Mouse (Mus musculus) G1E (cell line): ENCODE measurements around the gene Galnt2. TPM values are rescaled to one million over a fixed set of nuclear protein-coding genes. Genes with fewer than 3 reads are reported as not detected.

Experiments used
- ATAC-seq: 2 replicates; pipeline ENCODE4 v1.8.0; 2016; ENCODE audit warnings: mild to moderate bottlenecking; ENCODE audit not compliant: insufficient number of reproducible peaks, poor library complexity, low FRiP score, severe bottlenecking; ENCODE audit errors: extremely low read depth
- DNase-seq: peaks from one replicate; pipeline ENCODE4 v3.0.0; 2012; ENCODE audit warnings: low spot score
- H3K27me3 ChIP-seq: 2 replicates; pipeline ENCODE4 v1.6.1; 2012; ENCODE audit warnings: mild to moderate bottlenecking, low read length, inconsistent platforms; ENCODE audit not compliant: insufficient read depth
- H3K36me3 ChIP-seq: replicated peaks from 2 replicates; pipeline ENCODE3; 2012; ENCODE audit warnings: mild to moderate bottlenecking, inconsistent platforms
- H3K4me1 ChIP-seq: 2 replicates; pipeline ENCODE4 v1.6.1; 2012; ENCODE audit warnings: low read depth, low read length, inconsistent platforms, mixed read lengths; ENCODE audit not compliant: insufficient read depth
- H3K4me3 ChIP-seq: 2 replicates; pipeline ENCODE4 v1.5.1; 2012; ENCODE audit warnings: low read depth, mild to moderate bottlenecking, inconsistent platforms, low read length, moderate library complexity, mixed read lengths
- H3K9me3 ChIP-seq: replicated peaks from 2 replicates; pipeline ENCODE4 v1.6.1; 2012; ENCODE audit warnings: inconsistent platforms
- CTCF ChIP-seq: IDR thresholded peaks from 2 replicates; pipeline ENCODE4 v1.5.1; 2012; ENCODE audit warnings: low read depth, low read length, inconsistent platforms, mixed read lengths
- GATA1 ChIP-seq: IDR thresholded peaks from 2 replicates; pipeline ENCODE4 v1.6.1; 2012; ENCODE audit warnings: borderline replicate concordance, low read length, inconsistent platforms, mixed read lengths
- GATA2 ChIP-seq: IDR thresholded peaks from 2 replicates; pipeline ENCODE4 v1.6.1; 2012; ENCODE audit warnings: low read depth, low read length, inconsistent platforms, borderline replicate concordance
- POLR2AphosphoS5 ChIP-seq: IDR thresholded peaks from 2 replicates; pipeline ENCODE4 v1.6.1; 2012; ENCODE audit warnings: low read depth, low read length, inconsistent platforms; ENCODE audit not compliant: insufficient replicate concordance
- TAL1 ChIP-seq: conservative IDR thresholded peaks from 2 replicates; pipeline ENCODE4 v1.6.1; 2012; ENCODE audit warnings: low read depth, low read length, inconsistent platforms, mixed read lengths
- polyA plus RNA-seq: library from polyadenylated mRNA; stranded (reverse); fragments of >175 nt; gene quantifications from 2 replicates; pipeline ENCODE4 v1.2.3, GENCODE M21; 2012
- total RNA-seq, 2 experiments: library from RNA; stranded (forward) in 1 of 2; stranded (reverse) in 1 of 2; fragments of 200-1000 nt in 1 of 2; fragments of >200 nt in 1 of 2; fragmentation: Nextera tagmentation in 1 of 2; gene quantifications; 2 replicates each; pipeline ENCODE4 v1.2.3; 2014 to 2017

Gene Galnt2
- total and polyA plus RNA-seq, 3 experiments, result not detected

- Histone ChIP-seq H3K4me3 (no peak overlapping the region), H3K36me3 (no peaks in the 10 kb centered on the region), H3K4me1 (no peaks in the 10 kb centered on the region), H3K9me3 (peaks cover 65% of the 10 kb centered on the region), H3K27me3 (no peaks in the 10 kb centered on the region; the same call in 1 of the 2 replicates)
- ATAC-seq, result no peak
- no peak for TF ChIP-seq GATA1
- no peak for TF ChIP-seq TAL1
- TF ChIP-seq CTCF, result no peak
- no peak for TF ChIP-seq POLR2AphosphoS5
- no peak for TF ChIP-seq GATA2
- DNase-seq, result no peak
These were observed 85.4 kb downstream of the Galnt2 start for GRCm38 (mm10) chr8:124316466-124317136.

GRCm38 (mm10) chr8:124317191-124317682 is 86.0 kb downstream of the Galnt2 start:
- Histone ChIP-seq H3K4me1 (no peaks in the 10 kb centered on the region), H3K36me3 (no peaks in the 10 kb centered on the region), H3K27me3 (no peaks in the 10 kb centered on the region; the same call in 1 of the 2 replicates), H3K9me3 (peaks cover 62% of the 10 kb centered on the region), H3K4me3 (no peak overlapping the region)
- ATAC-seq, result no peak
- DNase-seq, result no peak
- no peak for TF ChIP-seq TAL1

- no peaks in the 10 kb centered on the region; the same call in 1 of the 2 replicates for H3K27me3 ChIP-seq
- peaks cover 64% of the 10 kb centered on the region for H3K9me3 ChIP-seq
- no peaks in the 10 kb centered on the region for H3K36me3 ChIP-seq
- H3K4me1 ChIP-seq, result no peaks in the 10 kb centered on the region
- TF ChIP-seq POLR2AphosphoS5 (no peak), GATA1 (no peak)
- no peak overlapping the region for H3K4me3 ChIP-seq
- no peak for DNase-seq
- ATAC-seq, result no peak
These were observed 86.6 kb downstream of the Galnt2 start for GRCm38 (mm10) chr8:124317821-124318220.

- Histone ChIP-seq H3K36me3 (no peaks in the 10 kb centered on the region), H3K27me3 (no peaks in the 10 kb centered on the region; the same call in 1 of the 2 replicates), H3K9me3 (peaks cover 67% of the 10 kb centered on the region), H3K4me3 (no peak overlapping the region), H3K4me1 (no peaks in the 10 kb centered on the region)
- no peak for TF ChIP-seq GATA1
- no peak for TF ChIP-seq GATA2
- TF ChIP-seq CTCF, result no peak
- TF ChIP-seq TAL1, result no peak
- TF ChIP-seq POLR2AphosphoS5, result no peak
- ATAC-seq, result no peak
- DNase-seq, result no peak
These were observed 87.6 kb downstream of the Galnt2 start for GRCm38 (mm10) chr8:124318612-124319315.

- ATAC-seq, result no peak
- Histone ChIP-seq H3K36me3 (no peaks in the 10 kb centered on the region), H3K4me3 (no peak overlapping the region), H3K4me1 (no peaks in the 10 kb centered on the region), H3K27me3 (no peaks in the 10 kb centered on the region; the same call in 1 of the 2 replicates), H3K9me3 (peaks cover 70% of the 10 kb centered on the region)
- DNase-seq, result no peak
- TF ChIP-seq TAL1 (no peak), GATA2 (no peak), POLR2AphosphoS5 (no peak), GATA1 (no peak), CTCF (no peak)
These were observed 88.1 kb downstream of the Galnt2 start for GRCm38 (mm10) chr8:124319316-124319652.

- ATAC-seq, result no peak
- Histone ChIP-seq H3K4me1 (no peaks in the 10 kb centered on the region), H3K9me3 (peaks cover 63% of the 10 kb centered on the region), H3K36me3 (no peaks in the 10 kb centered on the region), H3K4me3 (no peak overlapping the region), H3K27me3 (no peaks in the 10 kb centered on the region; the same call in 1 of the 2 replicates)
- no peak for TF ChIP-seq TAL1
- no peak for TF ChIP-seq CTCF
- TF ChIP-seq GATA2, result no peak
- TF ChIP-seq POLR2AphosphoS5, result no peak
- no peak for TF ChIP-seq GATA1
- no peak for DNase-seq
These were observed 90.1 kb downstream of the Galnt2 start for GRCm38 (mm10) chr8:124321227-124321840.
